Mouse (Mus musculus) stomach, adult 2 months (tissue): ENCODE results near the gene Rcor3. TPM values are rescaled to one million over a fixed set of nuclear protein-coding genes. Genes with fewer than 3 reads are reported as not detected.

ENCODE experiments used
- polyA plus RNA-seq: library from polyadenylated mRNA; depleted of rRNA; stranded (reverse); fragments of >200 nt; gene quantifications from 2 replicates; pipeline ENCODE4 v1.2.3, GENCODE M21; 2012; rRNA removed

Gene Rcor3
- polyA plus RNA-seq = 11.0 and 19.7 TPM in 2 replicates

GRCm38 (mm10) chr1:192137926-192138910, at the start of gene Rcor3:
Gene Rcor3, minus strand, starts transcription at chr1:192138062.

DNA sequence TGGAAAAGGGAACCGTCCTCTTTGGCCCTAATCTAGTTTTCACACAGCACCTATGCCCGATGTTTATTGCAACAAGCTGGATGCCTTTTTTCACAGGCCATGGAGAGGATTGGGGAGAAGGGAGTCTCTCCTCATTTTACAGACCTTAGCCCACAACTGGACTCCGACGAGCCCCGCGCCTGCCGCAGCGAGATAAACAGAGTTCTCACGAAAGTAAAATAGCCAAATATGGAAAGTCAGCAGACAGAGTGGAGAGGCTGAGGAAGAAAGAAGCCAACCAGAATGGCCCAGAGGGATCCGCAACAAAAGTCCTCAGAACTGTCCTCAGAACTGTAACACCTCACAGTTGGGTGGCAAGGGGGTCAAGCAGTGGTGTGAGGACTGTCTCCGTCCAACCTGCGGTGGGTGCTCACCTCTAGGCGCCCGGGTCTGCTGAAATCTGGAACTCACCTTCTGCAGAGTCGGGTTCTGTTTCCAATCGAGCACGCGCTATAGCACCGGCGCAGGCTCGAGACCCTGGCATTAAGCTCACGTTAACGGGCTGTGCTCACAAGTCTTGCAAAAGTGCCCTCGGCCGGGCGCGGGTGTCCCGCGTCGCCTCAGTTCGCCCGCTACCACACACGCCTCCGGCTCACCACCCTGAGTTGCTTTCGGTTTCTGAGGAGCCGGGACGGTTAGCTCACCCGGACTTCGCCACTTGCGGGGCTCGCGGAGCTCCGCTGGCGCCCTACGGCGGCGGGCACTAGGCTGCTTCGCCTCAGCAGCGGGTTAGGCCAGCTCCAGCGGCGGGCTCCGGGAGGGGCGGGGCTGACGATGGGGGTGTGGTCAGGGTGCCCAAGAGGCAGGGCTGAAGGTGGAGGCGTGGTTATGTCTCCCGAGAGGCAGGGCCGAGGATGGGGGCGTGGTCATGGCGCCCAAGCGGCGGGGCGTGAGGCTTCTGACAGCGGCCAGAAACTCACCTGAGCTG, 45.8 kb downstream of the Rcor3 start, which contains the start of gene Traf5:
Gene Traf5 (minus strand): TSS at position 754 of the 967 bp plus-strand sequence.

Other genes starting within 250 kb of the Rcor3 start
- gene Slc30a1, start 231.3 kb downstream of the Rcor3 start, polyA plus RNA-seq = 4.1 and 10.4 TPM in 2 replicates
- gene Rd3, start 160.7 kb downstream of the Rcor3 start, polyA plus RNA-seq = 0.14 TPM in 1 of 2 replicates, not detected in the other
- gene Traf5, start 45.5 kb downstream of the Rcor3 start, polyA plus RNA-seq = 2.0 and 2.3 TPM in 2 replicates
- gene Kcnh1, start 52.7 kb upstream of the Rcor3 start, polyA plus RNA-seq = 0.04 and 0.08 TPM in 2 replicates